Mouse (Mus musculus) megakaryocyte, embryonic 14.5 days (primary cell): ENCODE measurements around the gene Ffar4.

ENCODE experiments used
- FLI1 ChIP-seq: IDR thresholded peaks from 2 replicates; pipeline ENCODE4 v1.6.1; 2012; ENCODE audit warnings: low read length, inconsistent platforms, mixed read lengths
- GATA1 ChIP-seq: IDR thresholded peaks from 3 replicates; pipeline ENCODE4 v1.6.1; 2012; ENCODE audit warnings: mixed read lengths, low read length, inconsistent platforms, borderline replicate concordance

DNA sequence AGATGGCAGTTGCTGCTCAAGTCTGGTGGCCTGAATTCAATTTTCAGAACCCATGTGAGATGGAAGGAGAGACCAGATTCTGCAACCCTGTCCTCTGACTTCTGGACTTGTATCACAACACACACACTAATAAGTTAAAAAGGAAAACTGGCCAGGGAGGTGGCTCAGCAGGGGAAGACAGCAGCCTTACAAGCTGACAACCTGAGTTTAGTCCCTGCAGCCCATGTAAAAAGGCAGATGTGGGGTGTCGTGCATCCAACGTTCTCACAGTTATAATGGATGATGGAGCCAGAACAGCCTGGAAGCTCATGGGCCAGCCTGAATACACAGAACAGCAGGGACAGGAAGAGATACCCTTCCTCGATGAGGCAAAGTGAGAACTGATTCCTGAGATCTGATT lies 15.5 kb upstream of the Ffar4 start:
- TF ChIP-seq GATA1, result no peak
- no peak for TF ChIP-seq FLI1
